Mouse (Mus musculus) MEL (cell line): ENCODE measurements around the gene Tmod1. TPM values are rescaled to one million over a fixed set of nuclear protein-coding genes. Genes with fewer than 3 reads are reported as not detected.

Experiments used
- DNase-seq: peaks from one replicate; pipeline ENCODE4 v3.0.0; 2011; ENCODE audit warnings: low read depth, low spot score
- H3K27ac ChIP-seq: 2 replicates; pipeline ENCODE4 v1.5.1; 2012; ENCODE audit warnings: low read depth, mild to moderate bottlenecking, control low read depth, low read length, moderate library complexity; ENCODE audit not compliant: control insufficient read depth
- H3K27me3 ChIP-seq, 2 experiments: fragments of 150-350 bp in 1 of 2; sonication (generic) in 1 of 2; 2 replicates each; pipeline ENCODE4 v1.6.1; 2012; ENCODE audit warnings: low read length in 2 of 2, mild to moderate bottlenecking in 2 of 2, improper control_type of control experiment in 1 of 2, moderate library complexity in 1 of 2; ENCODE audit not compliant: insufficient read depth in 2 of 2, control insufficient read depth in 1 of 2
- H3K36me3 ChIP-seq, 2 experiments: 2 replicates each; pipeline ENCODE4 v1.6.1; 2012 to 2014; ENCODE audit warnings: low read length in 2 of 2, improper control_type of control experiment in 1 of 2, inconsistent platforms in 1 of 2, mild to moderate bottlenecking in 1 of 2; ENCODE audit not compliant: insufficient read depth in 2 of 2, control insufficient read depth in 1 of 2
- H3K4me1 ChIP-seq, 2 experiments: fragments of 150-350 bp in 1 of 2; sonication (generic) in 1 of 2; 2 replicates each; pipeline ENCODE4 v1.6.1; 2012; ENCODE audit warnings: low read length in 2 of 2, improper control_type of control experiment in 1 of 2, mild to moderate bottlenecking in 1 of 2; ENCODE audit not compliant: insufficient read depth in 2 of 2, control insufficient read depth in 1 of 2
- H3K4me3 ChIP-seq, 2 experiments: fragments of 150-350 bp in 1 of 2; sonication (generic) in 1 of 2; 2 replicates each; pipeline ENCODE4 v1.5.1; 2012; ENCODE audit warnings: low read depth in 2 of 2, low read length in 2 of 2, mild to moderate bottlenecking in 2 of 2, moderate library complexity in 2 of 2, control low read depth in 1 of 2, improper control_type of control experiment in 1 of 2; ENCODE audit not compliant: control insufficient read depth in 1 of 2, insufficient read depth in 1 of 2
- H3K79me2 ChIP-seq: 2 replicates; pipeline ENCODE4 v1.6.1; 2012; ENCODE audit warnings: mild to moderate bottlenecking, low read length, moderate library complexity; ENCODE audit not compliant: control insufficient read depth, poor library complexity, insufficient read depth
- H3K9ac ChIP-seq: 2 replicates; pipeline ENCODE4 v1.6.1; 2012; ENCODE audit warnings: low read depth, mild to moderate bottlenecking, control low read depth, low read length, moderate library complexity; ENCODE audit not compliant: control insufficient read depth, poor library complexity, severe bottlenecking
- H3K9me3 ChIP-seq: fragments of 150-350 bp; sonication (generic); replicated peaks from 2 replicates; pipeline ENCODE4 v1.6.1; 2012; ENCODE audit warnings: mild to moderate bottlenecking, low read length, improper control_type of control experiment, moderate library complexity; ENCODE audit not compliant: insufficient read depth
- CHD1 ChIP-seq: IDR thresholded peaks from 2 replicates; pipeline ENCODE4 v1.6.1; 2012; ENCODE audit warnings: low read depth, mild to moderate bottlenecking, inconsistent platforms, low read length, improper control_type of control experiment
- CHD2 ChIP-seq: IDR thresholded peaks from 2 replicates; pipeline ENCODE4 v1.6.1; 2011; ENCODE audit warnings: low read length, improper control_type of control experiment
- E2F4 ChIP-seq: IDR thresholded peaks from 2 replicates; pipeline ENCODE4 v1.6.1; 2011; ENCODE audit warnings: low read depth, low read length, improper control_type of control experiment, borderline replicate concordance
- ELF1 ChIP-seq: IDR thresholded peaks from 2 replicates; pipeline ENCODE4 v1.6.1; 2014; ENCODE audit warnings: low read depth, mild to moderate bottlenecking, inconsistent platforms, low read length, improper control_type of control experiment, moderate library complexity
- ETS1 ChIP-seq: IDR thresholded peaks from 2 replicates; pipeline ENCODE4 v1.6.1; 2012; ENCODE audit warnings: low read depth, mild to moderate bottlenecking, inconsistent platforms, low read length, improper control_type of control experiment, moderate library complexity
- GABPA ChIP-seq: IDR thresholded peaks from 2 replicates; pipeline ENCODE4 v1.6.1; 2012; ENCODE audit warnings: low read depth, mild to moderate bottlenecking, inconsistent platforms, low read length, improper control_type of control experiment, moderate library complexity
- KAT2A ChIP-seq: conservative IDR thresholded peaks from 2 replicates; pipeline ENCODE4 v1.6.1; 2012; ENCODE audit warnings: low read depth, low read length, improper control_type of control experiment, inconsistent platforms
- MAX ChIP-seq: IDR thresholded peaks from 2 replicates; pipeline ENCODE4 v1.6.1; 2011; ENCODE audit warnings: low read length, improper control_type of control experiment
- MAZ ChIP-seq: IDR thresholded peaks from 2 replicates; pipeline ENCODE4 v1.6.1; 2012; ENCODE audit warnings: low read depth, mild to moderate bottlenecking, inconsistent platforms, low read length, improper control_type of control experiment
- NELFE ChIP-seq: IDR thresholded peaks from 2 replicates; pipeline ENCODE4 v1.6.1; 2011; ENCODE audit warnings: low read depth, low read length, improper control_type of control experiment
- NRF1 ChIP-seq: IDR thresholded peaks from 2 replicates; pipeline ENCODE4 v1.6.1; 2014; ENCODE audit warnings: low read depth, mild to moderate bottlenecking, inconsistent platforms, low read length, improper control_type of control experiment, moderate library complexity; ENCODE audit not compliant: poor library complexity, insufficient read depth, severe bottlenecking
- RAD21 ChIP-seq: IDR thresholded peaks from 2 replicates; pipeline ENCODE4 v1.6.1; 2011; ENCODE audit warnings: mild to moderate bottlenecking, low read depth, low read length, improper control_type of control experiment
- TCF12 ChIP-seq: IDR thresholded peaks from 2 replicates; pipeline ENCODE4 v1.6.1; 2014; ENCODE audit warnings: low read depth, mild to moderate bottlenecking, inconsistent platforms, low read length, improper control_type of control experiment, moderate library complexity
- UBTF ChIP-seq: IDR thresholded peaks from 2 replicates; pipeline ENCODE4 v1.6.1; 2012; ENCODE audit warnings: low read depth, mild to moderate bottlenecking, inconsistent platforms, low read length, improper control_type of control experiment, moderate library complexity, borderline replicate concordance; ENCODE audit not compliant: insufficient read depth
- ZKSCAN1 ChIP-seq: IDR thresholded peaks from 2 replicates; pipeline ENCODE4 v1.6.1; 2012; ENCODE audit warnings: low read depth, mild to moderate bottlenecking, inconsistent platforms, low read length, improper control_type of control experiment, moderate library complexity
- ZNF384 ChIP-seq: IDR thresholded peaks from 2 replicates; pipeline ENCODE4 v1.6.1; 2012; ENCODE audit warnings: low read depth, mild to moderate bottlenecking, inconsistent platforms, low read length, improper control_type of control experiment
- polyA plus RNA-seq, 2 experiments: library from polyadenylated mRNA; stranded (reverse) in 1 of 2; unstranded in 1 of 2; fragments of >175 nt in 1 of 2; fragments of >200 nt in 1 of 2; gene quantifications; 2 replicates each; pipeline versions ENCODE4 v1.2.1 to v1.2.4; 2012; ENCODE audit warnings: low replicate concordance in 2 of 2, low read depth in 1 of 2; ENCODE audit not compliant: insufficient read length in 2 of 2, insufficient read depth in 1 of 2, missing spikeins in 1 of 2
- total RNA-seq: library from RNA; depleted of rRNA; stranded (reverse); fragments of 300-350 nt; gene quantifications from 2 replicates; pipeline ENCODE4 v1.2.3, GENCODE M21; 2012

Gene Tmod1
- total and polyA plus RNA-seq, 3 experiments = 2.3 to 8.1 TPM; not detected in 1

DNA sequence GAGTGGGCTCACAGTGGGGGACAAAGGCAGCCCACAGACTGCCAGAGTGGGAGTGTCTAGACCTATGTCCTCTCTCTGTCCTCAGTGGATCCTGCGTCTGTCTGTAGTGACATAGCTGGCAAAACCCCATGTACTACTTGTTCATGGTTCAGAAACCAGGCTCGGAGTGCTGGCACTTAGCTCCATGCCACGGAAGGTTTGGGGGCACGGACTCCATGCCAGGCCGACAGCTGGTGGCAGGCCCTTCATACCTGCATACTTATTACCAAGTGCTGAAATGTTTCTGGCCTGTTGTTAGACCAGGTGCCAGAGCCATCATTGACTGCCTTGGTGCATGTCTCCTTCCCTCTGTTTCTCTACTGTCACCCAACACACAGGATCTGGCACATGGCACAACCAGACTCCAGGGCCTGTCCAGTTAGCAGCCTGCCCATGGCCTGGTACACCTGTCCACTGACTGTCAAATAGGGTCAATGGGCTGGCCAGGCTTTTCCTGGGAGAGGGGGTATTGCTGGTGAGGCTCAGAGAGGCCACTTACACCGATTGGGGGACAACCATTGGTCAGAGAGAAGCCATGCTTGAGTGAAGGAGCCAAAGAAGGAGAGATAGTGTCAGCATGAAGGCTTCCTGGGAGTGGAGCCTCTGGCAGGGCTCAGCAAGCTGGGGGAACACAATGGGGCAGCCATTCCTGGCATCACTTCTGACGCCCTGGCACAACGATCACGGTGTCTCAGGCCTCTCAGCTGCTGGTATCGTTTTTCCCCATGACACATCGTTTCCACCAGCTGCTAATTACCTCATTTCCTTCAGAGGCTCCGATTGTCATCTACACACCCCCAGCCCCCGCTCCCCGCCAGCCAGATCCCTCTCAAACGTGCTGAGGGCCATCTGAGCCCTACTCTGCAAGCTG lies 56.4 kb downstream of the Tmod1 start:
- Histone ChIP-seq H3K36me3 (no peaks in the 10 kb centered on the region), H3K9ac (no peak overlapping the region), H3K27me3 (no peaks in the 10 kb centered on the region), H3K79me2 (no peaks in the 10 kb centered on the region), H3K27ac (no peak overlapping the region), H3K9me3 (no peaks in the 10 kb centered on the region), H3K4me3 (no peak overlapping the region), H3K4me1 (peaks cover 0 to 8% of the 10 kb centered on the region in 2 experiments; a peak in 2 of 4 replicates)
- no peak for DNase-seq
- TF ChIP-seq NRF1 = no peak
- TF ChIP-seq TCF12 = no peak
- no peak for TF ChIP-seq ELF1
- TF ChIP-seq UBTF = no peak
- no peak for TF ChIP-seq NELFE
- TF ChIP-seq GABPA = no peak
- no peak for TF ChIP-seq CHD2
- TF ChIP-seq ZNF384 = no peak
- no peak for TF ChIP-seq RAD21

DNA sequence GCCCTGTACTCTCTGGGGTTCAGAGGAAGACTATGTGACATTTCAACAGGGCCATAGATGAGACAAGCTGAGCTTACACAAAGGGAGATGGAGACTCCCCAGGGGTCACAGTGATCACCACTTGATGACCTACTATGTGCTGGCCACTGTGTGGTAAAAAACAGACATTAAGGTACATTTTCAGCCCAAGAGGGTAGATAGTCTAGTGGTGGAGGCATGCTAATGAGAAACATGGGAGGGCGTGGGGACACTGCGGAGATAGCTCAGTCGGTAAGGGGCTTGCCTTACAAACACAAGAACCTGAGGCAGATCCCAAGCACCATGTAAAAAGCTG lies 57.1 kb downstream of the Tmod1 start:
- TF ChIP-seq ETS1 (no peak), ZKSCAN1 (peak; percentile 66; the same call in 1 of the 2 replicates), MAZ (no peak)
- peaks cover 0 to 11% of the 10 kb centered on the region in 2 experiments; a peak in 2 of 4 replicates for H3K4me1 ChIP-seq
- no peaks in the 10 kb centered on the region for H3K79me2 ChIP-seq
- no peak overlapping the region for H3K9ac ChIP-seq
- no peaks in the 10 kb centered on the region for H3K9me3 ChIP-seq
- H3K27me3 ChIP-seq = no peaks in the 10 kb centered on the region
- DNase-seq = no peak
- H3K4me3 ChIP-seq = no peak overlapping the region
- no peaks in the 10 kb centered on the region for H3K36me3 ChIP-seq
- H3K27ac ChIP-seq = no peak overlapping the region

DNA sequence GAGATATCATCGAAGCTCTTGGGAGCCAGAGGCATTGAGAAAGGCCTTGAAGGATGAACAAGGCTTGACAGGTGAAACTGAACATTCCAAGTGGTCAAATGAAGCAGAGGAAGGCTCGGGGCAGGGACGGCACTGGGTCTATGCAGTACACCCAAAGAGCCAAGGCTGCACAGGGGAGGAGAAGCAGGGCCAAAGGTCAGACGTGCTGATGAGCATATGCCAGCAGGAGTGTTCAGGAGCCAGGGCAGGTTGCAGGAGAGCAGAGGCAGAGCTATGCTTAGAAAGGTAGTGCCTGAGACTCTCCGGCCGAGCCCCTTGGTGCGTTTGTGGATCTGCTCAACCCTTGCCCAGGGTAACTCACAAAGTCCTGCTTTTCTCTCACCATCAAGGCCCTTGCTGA lies 57.8 kb downstream of the Tmod1 start:
- H3K9me3 ChIP-seq = no peaks in the 10 kb centered on the region
- TF ChIP-seq RAD21 (no peak), E2F4 (no peak), MAX (no peak), ZKSCAN1 (no peak), NELFE (no peak), KAT2A (no peak), CHD1 (no peak)
- TF ChIP-seq, all 39 proteins: peak for 0
- H3K27ac ChIP-seq = no peak overlapping the region
- H3K79me2 ChIP-seq = no peaks in the 10 kb centered on the region
- no peaks in the 10 kb centered on the region for H3K27me3 ChIP-seq
- H3K9ac ChIP-seq = no peak overlapping the region
- H3K4me3 ChIP-seq = no peak overlapping the region
- no peak for DNase-seq
- peaks cover 0 to 11% of the 10 kb centered on the region in 2 experiments; a peak in 2 of 4 replicates for H3K4me1 ChIP-seq
- no peaks in the 10 kb centered on the region for H3K36me3 ChIP-seq
